Mouse (Mus musculus) CH12.LX (cell line): ENCODE data around the gene Polm. TPM values are rescaled to one million over a fixed set of nuclear protein-coding genes. Genes with fewer than 3 reads are reported as not detected.

Source experiments
- DNase-seq: peaks from one replicate; pipeline ENCODE4 v3.0.0-alpha.2; 2013; ENCODE audit errors: extremely low read depth
- H3K27ac ChIP-seq: 2 replicates; pipeline ENCODE4 v1.5.1; 2012; ENCODE audit warnings: low read depth, mild to moderate bottlenecking, control low read depth, moderate library complexity; ENCODE audit not compliant: insufficient read depth
- H3K27me3 ChIP-seq: replicated peaks from 2 replicates; pipeline ENCODE3; 2012; ENCODE audit warnings: inconsistent platforms
- H3K36me3 ChIP-seq, 2 experiments: replicated peaks in 1 of 2; 2 replicates each; pipeline versions ENCODE3 to v1.6.1; 2012; ENCODE audit warnings: inconsistent platforms in 1 of 2, low read length in 1 of 2, mild to moderate bottlenecking in 1 of 2, mixed read lengths in 1 of 2, moderate library complexity in 1 of 2; ENCODE audit not compliant: control insufficient read depth in 1 of 2, insufficient read depth in 1 of 2
- H3K4me1 ChIP-seq, 2 experiments: 2 replicates each; pipeline ENCODE4 v1.6.1; 2012; ENCODE audit warnings: inconsistent platforms in 1 of 2, moderate library complexity in 1 of 2; ENCODE audit not compliant: insufficient read depth in 2 of 2, control insufficient read depth in 1 of 2
- H3K4me2 ChIP-seq: 2 replicates; pipeline ENCODE4 v1.6.1; 2012; ENCODE audit warnings: low read depth, mild to moderate bottlenecking, control low read depth; ENCODE audit not compliant: poor library complexity, insufficient read depth, severe bottlenecking
- H3K4me3 ChIP-seq, 3 experiments: fragments of 150-350 bp in 1 of 3; sonication (generic) in 1 of 3; replicated peaks in 1 of 3; 2 replicates each; pipeline versions ENCODE3 to v1.5.1; 2011 to 2012; ENCODE audit warnings: low read depth in 2 of 3, low read length in 2 of 3, mild to moderate bottlenecking in 2 of 3, moderate library complexity in 2 of 3, control low read depth in 1 of 3, improper control_type of control experiment in 1 of 3, inconsistent platforms in 1 of 3, mixed read lengths in 1 of 3; ENCODE audit not compliant: poor library complexity in 1 of 3
- H3K79me2 ChIP-seq: replicated peaks from 2 replicates; pipeline ENCODE4 v1.6.1; 2012; ENCODE audit warnings: mild to moderate bottlenecking, moderate library complexity; ENCODE audit not compliant: control insufficient read depth, poor library complexity, insufficient read depth, severe bottlenecking; ENCODE audit errors: extremely low read depth
- H3K9ac ChIP-seq: 2 replicates; pipeline ENCODE4 v1.6.1; 2012; ENCODE audit warnings: low read depth, mild to moderate bottlenecking, control low read depth, moderate library complexity; ENCODE audit not compliant: insufficient read depth
- H3K9me3 ChIP-seq: replicated peaks from 2 replicates; pipeline ENCODE3; 2012; ENCODE audit warnings: low read length, inconsistent platforms, mixed read lengths
- BHLHE40 ChIP-seq: IDR thresholded peaks from 2 replicates; pipeline ENCODE4 v1.6.1; 2011; ENCODE audit warnings: mild to moderate bottlenecking, low read depth, low read length, improper control_type of control experiment
- CHD1 ChIP-seq: IDR thresholded peaks from 2 replicates; pipeline ENCODE4 v1.6.1; 2012; ENCODE audit warnings: low read depth, low read length, improper control_type of control experiment, inconsistent platforms
- CHD2 ChIP-seq: IDR thresholded peaks from 2 replicates; pipeline ENCODE4 v1.6.1; 2011; ENCODE audit warnings: low read length, improper control_type of control experiment
- CTCF ChIP-seq, 2 experiments: IDR thresholded peaks in 1 of 2; conservative IDR thresholded peaks in 1 of 2; 2 replicates each; pipeline ENCODE4 v1.5.1; 2011 to 2012; ENCODE audit warnings: low read depth in 2 of 2, low read length in 2 of 2, improper control_type of control experiment in 1 of 2, inconsistent platforms in 1 of 2, mild to moderate bottlenecking in 1 of 2, moderate library complexity in 1 of 2
- ELF1 ChIP-seq: IDR thresholded peaks from 2 replicates; pipeline ENCODE4 v1.6.1; 2014; ENCODE audit warnings: low read depth, mild to moderate bottlenecking, inconsistent platforms, low read length, improper control_type of control experiment
- EP300 ChIP-seq: IDR thresholded peaks from 2 replicates; pipeline ENCODE4 v1.6.1; 2011; ENCODE audit warnings: low read length, improper control_type of control experiment
- ETS1 ChIP-seq: conservative IDR thresholded peaks from 2 replicates; pipeline ENCODE4 v1.6.1; 2012; ENCODE audit warnings: low read depth, mild to moderate bottlenecking, inconsistent platforms, low read length, improper control_type of control experiment, moderate library complexity
- GABPA ChIP-seq: IDR thresholded peaks from 2 replicates; pipeline ENCODE4 v1.6.1; 2012; ENCODE audit warnings: low read depth, low read length, improper control_type of control experiment, inconsistent platforms; ENCODE audit not compliant: insufficient replicate concordance
- HCFC1 ChIP-seq: IDR thresholded peaks from 2 replicates; pipeline ENCODE4 v1.6.1; 2012; ENCODE audit warnings: low read depth, mild to moderate bottlenecking, inconsistent platforms, low read length, improper control_type of control experiment
- JUN ChIP-seq: IDR thresholded peaks from 2 replicates; pipeline ENCODE4 v1.6.1; 2011; ENCODE audit warnings: low read depth, mild to moderate bottlenecking, low read length, improper control_type of control experiment, moderate library complexity; ENCODE audit not compliant: insufficient read depth
- JUND ChIP-seq: conservative IDR thresholded peaks from 2 replicates; pipeline ENCODE4 v1.6.1; 2011; ENCODE audit warnings: low read depth, low read length, improper control_type of control experiment
- KAT2A ChIP-seq: IDR thresholded peaks from 2 replicates; pipeline ENCODE4 v1.6.1; 2012; ENCODE audit warnings: low read length, improper control_type of control experiment, inconsistent platforms; ENCODE audit not compliant: insufficient replicate concordance
- MAFK ChIP-seq: IDR thresholded peaks from 2 replicates; pipeline ENCODE4 v1.6.1; 2011; ENCODE audit warnings: low read length, improper control_type of control experiment; ENCODE audit not compliant: insufficient replicate concordance
- MAX ChIP-seq: IDR thresholded peaks from 2 replicates; pipeline ENCODE4 v1.6.1; 2011; ENCODE audit warnings: low read length, improper control_type of control experiment
- MAZ ChIP-seq: IDR thresholded peaks from 2 replicates; pipeline ENCODE4 v1.6.1; 2012; ENCODE audit warnings: low read depth, mild to moderate bottlenecking, inconsistent platforms, low read length, improper control_type of control experiment, moderate library complexity
- MEF2A ChIP-seq: IDR thresholded peaks from 2 replicates; pipeline ENCODE4 v1.6.1; 2014; ENCODE audit warnings: low read depth, mild to moderate bottlenecking, inconsistent platforms, low read length, improper control_type of control experiment, borderline replicate concordance
- MYC ChIP-seq: IDR thresholded peaks from 2 replicates; pipeline ENCODE4 v1.6.1; 2011; ENCODE audit warnings: low read depth, mild to moderate bottlenecking, improper control_type of control experiment, low read length
- NELFE ChIP-seq: IDR thresholded peaks from 2 replicates; pipeline ENCODE4 v1.6.1; 2011; ENCODE audit warnings: low read depth, low read length, improper control_type of control experiment
- PAX5 ChIP-seq: IDR thresholded peaks from 2 replicates; pipeline ENCODE4 v1.6.1; 2012; ENCODE audit warnings: low read length, inconsistent platforms, mixed read lengths
- POLR2A ChIP-seq: IDR thresholded peaks from 2 replicates; pipeline ENCODE4 v1.6.1; 2011; ENCODE audit warnings: low read depth, mild to moderate bottlenecking, improper control_type of control experiment, low read length
- POLR2AphosphoS2 ChIP-seq: IDR thresholded peaks from 2 replicates; pipeline ENCODE4 v1.6.1; 2011; ENCODE audit warnings: low read depth, low read length, improper control_type of control experiment
- RCOR1 ChIP-seq: conservative IDR thresholded peaks from 2 replicates; pipeline ENCODE4 v1.6.1; 2012; ENCODE audit warnings: low read depth, mild to moderate bottlenecking, inconsistent platforms, low read length, improper control_type of control experiment
- SIN3A ChIP-seq: IDR thresholded peaks from 2 replicates; pipeline ENCODE4 v1.6.1; 2012; ENCODE audit warnings: low read length, improper control_type of control experiment, inconsistent platforms
- SMC3 ChIP-seq: IDR thresholded peaks from 2 replicates; pipeline ENCODE4 v1.6.1; 2011; ENCODE audit warnings: low read depth, low read length, improper control_type of control experiment
- TBP ChIP-seq: conservative IDR thresholded peaks from 2 replicates; pipeline ENCODE4 v1.6.1; 2011; ENCODE audit warnings: low read depth, low read length, improper control_type of control experiment
- TCF12 ChIP-seq: IDR thresholded peaks from 2 replicates; pipeline ENCODE4 v1.6.1; 2014; ENCODE audit warnings: low read depth, mild to moderate bottlenecking, inconsistent platforms, low read length, improper control_type of control experiment
- UBTF ChIP-seq: IDR thresholded peaks from 2 replicates; pipeline ENCODE4 v1.6.1; 2012; ENCODE audit warnings: low read depth, mild to moderate bottlenecking, inconsistent platforms, low read length, improper control_type of control experiment, moderate library complexity
- USF2 ChIP-seq: conservative IDR thresholded peaks from 2 replicates; pipeline ENCODE4 v1.6.1; 2011; ENCODE audit warnings: low read depth, low read length, improper control_type of control experiment
- ZC3H11A ChIP-seq: IDR thresholded peaks from 2 replicates; pipeline ENCODE4 v1.6.1; 2012; ENCODE audit warnings: low read depth, mild to moderate bottlenecking, inconsistent platforms, low read length, improper control_type of control experiment
- ZMIZ1 ChIP-seq: IDR thresholded peaks from 2 replicates; pipeline ENCODE4 v1.6.1; 2012; ENCODE audit warnings: low read depth, mild to moderate bottlenecking, inconsistent platforms, low read length, improper control_type of control experiment
- dilution Hi-C: fragments of 300-500 bp; cut with MboI; formaldehyde crosslinking; loops from 2 replicates; pipeline ENCODE4 v1.14.3; 2020; ENCODE audit warnings: low sequenced_read_pairs; ENCODE audit not compliant: extremely low pct_unique_long_range_greater_than_20kb, extremely low pct_ligation_motif_present
- in situ Hi-C: fragments of 300-500 bp; cut with MboI; formaldehyde crosslinking; loops from 3 replicates; pipeline ENCODE4 v1.14.3; 2019; ENCODE audit warnings: low sequenced_read_pairs, low pct_ligation_motif_present, low pct_unique_long_range_greater_than_20kb, mixed read lengths
- polyA plus RNA-seq: library from polyadenylated mRNA; unstranded; fragments of >175 nt; gene quantifications from 2 replicates; pipeline ENCODE4 v1.2.1, GENCODE M21; 2012; ENCODE audit warnings: low read depth; ENCODE audit not compliant: insufficient read length
- total RNA-seq, 2 experiments: library from RNA; depleted of rRNA; stranded (reverse); fragments of 300-350 nt in 1 of 2; fragments of >200 nt in 1 of 2; gene quantifications; 2 replicates each; pipeline ENCODE4 v1.2.3; 2012 to 2014

The Polm gene
- total and polyA plus RNA-seq, 3 experiments: 1.9 to 9.7 (median 4.1) TPM

DNA sequence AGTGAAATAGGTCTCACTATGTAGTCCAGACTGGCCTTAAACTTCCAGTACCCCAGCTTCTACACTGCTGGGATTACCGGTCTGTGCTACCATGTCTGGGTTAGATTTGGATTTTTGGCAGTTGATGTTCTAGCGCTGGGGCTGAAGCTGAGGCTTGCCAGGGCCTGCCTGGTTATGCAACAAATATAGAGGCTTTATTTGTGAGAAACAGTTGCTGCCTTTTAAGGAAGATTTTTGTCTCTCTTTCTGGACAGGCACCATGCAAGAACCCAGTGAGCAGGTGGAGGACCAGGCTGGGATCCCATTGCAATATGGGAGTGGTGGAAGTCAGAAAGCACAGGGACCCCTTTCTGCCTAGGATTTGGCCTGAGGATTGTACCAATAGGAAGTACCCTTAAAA is 3.9 kb upstream of the Polm start:
- no peak overlapping the region for H3K4me2 ChIP-seq
- H3K9me3 ChIP-seq: peaks cover 57% of the 10 kb centered on the region
- TF ChIP-seq KAT2A (no peak), MEF2A (no peak), USF2 (no peak), SIN3A (no peak), NELFE (no peak), MAFK (no peak), JUN (no peak), CTCF (conservative IDR thresholded peaks at IDR 0.05 in 1 of 2, IDR thresholded peaks at IDR 0.05 in 1 of 2; ENCODE audit: low read depth in 2 of 2, low read length in 2 of 2) (no peak), CHD1 (no peak), TBP (no peak), MAZ (no peak), JUND (no peak), ELF1 (no peak), TCF12 (no peak), CHD2 (no peak), MYC (no peak), POLR2A (no peak), PAX5 (no peak), MAX (no peak)
- no peak overlapping the region for H3K4me3 ChIP-seq
- H3K9ac ChIP-seq: no peak overlapping the region
- no peak overlapping the region for H3K27ac ChIP-seq
- no peaks in the 10 kb centered on the region for H3K36me3 ChIP-seq
- dilution Hi-C loops (no loop called here), in situ Hi-C loops (no loop called here)
- H3K79me2 ChIP-seq: no peaks in the 10 kb centered on the region
- DNase-seq: no peak
- peaks cover 0 to 15% of the 10 kb centered on the region in 2 experiments; a peak in 2 of 4 replicates for H3K4me1 ChIP-seq
- H3K27me3 ChIP-seq: peaks cover 11% of the 10 kb centered on the region

DNA sequence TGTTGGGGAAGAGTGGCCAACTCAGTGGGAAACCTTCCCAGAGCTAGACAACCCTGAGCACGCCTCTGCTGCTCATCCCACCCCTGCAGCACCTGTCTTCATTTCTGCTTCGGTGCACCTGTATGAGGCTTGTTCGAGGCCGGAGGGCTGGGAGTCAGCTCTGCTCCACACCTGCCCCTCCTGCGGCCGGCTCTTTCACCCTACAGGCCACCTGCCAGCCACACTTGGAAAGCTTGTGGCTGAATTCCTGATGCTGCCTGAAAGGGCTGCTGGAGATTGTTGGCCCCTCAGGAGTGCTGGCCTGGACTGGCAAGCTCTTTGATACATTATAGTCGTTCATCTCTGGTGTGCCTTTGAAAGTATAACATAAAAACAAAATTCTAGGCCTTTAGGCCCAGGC is 2.5 kb upstream of the Polm start:
- Histone ChIP-seq H3K79me2 (no peaks in the 10 kb centered on the region), H3K4me3 (no peak overlapping the region), H3K27me3 (peaks cover under 1% of the 10 kb centered on the region), H3K36me3 (peaks cover 2 to 4% of the 10 kb centered on the region in 2 experiments), H3K27ac (no peak overlapping the region), H3K9me3 (peaks cover 43% of the 10 kb centered on the region), H3K9ac (no peak overlapping the region), H3K4me2 (no peak overlapping the region), H3K4me1 (peaks cover 6 to 29% of the 10 kb centered on the region in 2 experiments; a peak in 3 of 4 replicates)
- no peak for DNase-seq
- dilution Hi-C loops: no loop called here
- in situ Hi-C loops: no loop called here
- TF ChIP-seq RCOR1 (no peak), UBTF (no peak), ZC3H11A (no peak), CHD1 (no peak), TCF12 (no peak), PAX5 (no peak), POLR2AphosphoS2 (no peak), HCFC1 (no peak), EP300 (no peak), BHLHE40 (no peak), MAFK (no peak), SMC3 (no peak), GABPA (no peak), MEF2A (no peak), TBP (no peak), CHD2 (no peak), MYC (no peak), ETS1 (no peak), ZMIZ1 (no peak), SIN3A (no peak)
